Mouse (Mus musculus): Measurements from ENCODE around the gene Wdr26.

DNA sequence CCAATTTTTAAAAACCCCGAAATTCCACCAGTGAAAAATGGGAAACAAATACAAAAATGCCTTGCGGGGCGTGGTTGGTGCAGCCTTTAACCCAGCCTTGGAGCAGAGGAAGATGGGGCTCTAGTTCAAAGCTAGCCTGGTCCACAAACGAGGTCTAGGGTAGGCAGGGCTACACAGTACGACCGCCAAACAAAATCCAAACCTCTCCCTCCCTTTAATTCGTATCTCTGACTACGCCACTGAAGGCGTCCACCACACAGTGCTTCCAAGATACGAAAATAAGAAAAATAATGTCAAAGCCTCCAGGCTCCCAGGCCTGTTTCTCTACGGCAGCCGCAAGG, 68.2 kb downstream of the Wdr26 start:
- TF ChIP-seq CTCF (IDR thresholded peaks at IDR 0.05; ENCODE audit: low read depth) (no peak), EP300 (IDR thresholded peaks at IDR 0.05; ENCODE audit: low read depth) (no peak)

All from liver, postnatal 0 days (tissue).